Mouse (Mus musculus): ENCODE measurements at regions not wholly inside any gene's neighbourhood (a gene's known extent, or its start where the extent isn't known, plus 50 kb on each side); places are given as distances from the start of the nearest gene placed in this dataset.

DNA sequence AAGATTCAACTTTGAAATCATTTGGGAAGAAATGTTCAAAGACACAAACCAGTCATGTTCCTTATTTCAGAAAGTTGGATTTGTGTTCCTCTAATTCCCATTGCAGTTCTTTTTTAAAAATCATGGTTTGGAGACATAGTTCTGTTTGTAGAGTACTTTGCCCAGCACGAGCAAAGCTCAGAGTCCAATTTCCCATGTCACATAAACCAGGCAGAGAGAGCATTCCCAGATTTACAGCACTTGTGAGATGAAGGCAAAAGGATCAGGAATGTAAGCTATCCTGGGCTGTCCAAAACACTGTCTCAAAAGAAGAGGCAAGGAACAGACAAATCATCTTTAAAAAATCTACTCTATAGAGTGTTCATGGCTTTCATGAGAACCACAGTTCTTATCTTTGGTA is 303.3 kb upstream of the Robo2 start:
- no peak overlapping the region for H3K4me3 ChIP-seq (ENCODE audit: low read length)
- no peaks in the 10 kb centered on the region for H3K9me3 ChIP-seq (ENCODE audit: control insufficient read depth, low read length)
- H3K4me1 ChIP-seq (ENCODE audit: control insufficient read depth, insufficient read depth, low read length): no peaks in the 10 kb centered on the region
- no peak overlapping the region for H3K27ac ChIP-seq (ENCODE audit: low read length)
- no peaks in the 10 kb centered on the region for H3K36me3 ChIP-seq (ENCODE audit: control insufficient read depth, insufficient read depth, low read length)
- no peak overlapping the region for H3K9ac ChIP-seq (ENCODE audit: low read depth, low read length)
- H3K4me2 ChIP-seq (ENCODE audit: low read depth, low read length): no peak overlapping the region
- H3K27me3 ChIP-seq (replicated peaks; ENCODE audit: control insufficient read depth, insufficient read depth, low read length): no peaks in the 10 kb centered on the region
- ATAC-seq: peak; percentile 51; the same call in 1 of the 2 replicates
- WGBS: 20% methylated on average over 1 of the region's 1 CpGs

GRCm38 (mm10) chr16:74712515-74712914 is 300.9 kb upstream of the Robo2 start:
- ATAC-seq: no peak
- Histone ChIP-seq H3K4me3 (ENCODE audit: low read length) (no peak overlapping the region), H3K4me2 (ENCODE audit: low read depth, low read length) (no peak overlapping the region), H3K9me3 (ENCODE audit: control insufficient read depth, low read length) (no peaks in the 10 kb centered on the region), H3K36me3 (ENCODE audit: control insufficient read depth, insufficient read depth, low read length) (no peaks in the 10 kb centered on the region), H3K27me3 (replicated peaks; ENCODE audit: control insufficient read depth, insufficient read depth, low read length) (no peaks in the 10 kb centered on the region), H3K27ac (ENCODE audit: low read length) (no peak overlapping the region), H3K4me1 (ENCODE audit: control insufficient read depth, insufficient read depth, low read length) (no peaks in the 10 kb centered on the region), H3K9ac (ENCODE audit: low read depth, low read length) (no peak overlapping the region)
- WGBS: 55% methylated on average over 6 of the region's 6 CpGs

DNA sequence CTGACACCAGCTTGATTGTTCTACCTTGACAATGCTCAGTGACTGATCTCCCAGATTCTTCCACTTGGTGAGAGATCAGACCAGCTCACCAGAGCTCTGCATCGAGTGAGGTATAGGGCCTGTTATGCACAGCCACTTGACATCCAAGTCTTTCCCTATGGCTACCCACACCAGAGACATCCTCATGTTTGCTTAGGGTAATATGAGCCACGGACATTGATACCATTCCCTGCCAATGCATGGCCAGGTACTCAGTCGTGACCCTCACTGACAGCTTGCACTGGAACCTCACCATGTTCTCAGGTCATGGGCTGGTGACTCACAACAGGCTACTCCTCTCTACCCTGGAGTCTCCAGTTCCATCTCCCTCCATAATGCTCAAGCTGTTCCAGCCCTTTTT is 290.4 kb upstream of the Robo2 start:
- H3K27ac ChIP-seq (ENCODE audit: low read length): no peak overlapping the region
- H3K4me1 ChIP-seq (ENCODE audit: control insufficient read depth, insufficient read depth, low read length): no peaks in the 10 kb centered on the region
- no peaks in the 10 kb centered on the region for H3K36me3 ChIP-seq (ENCODE audit: control insufficient read depth, insufficient read depth, low read length)
- no peak for ATAC-seq
- no peaks in the 10 kb centered on the region for H3K9me3 ChIP-seq (ENCODE audit: control insufficient read depth, low read length)
- H3K4me3 ChIP-seq (ENCODE audit: low read length): no peak overlapping the region
- H3K4me2 ChIP-seq (ENCODE audit: low read depth, low read length): no peak overlapping the region
- WGBS: 78% methylated on average over 3 of the region's 3 CpGs
- no peak overlapping the region for H3K9ac ChIP-seq (ENCODE audit: low read depth, low read length)
- no peaks in the 10 kb centered on the region for H3K27me3 ChIP-seq (replicated peaks; ENCODE audit: control insufficient read depth, insufficient read depth, low read length)

GRCm38 (mm10) chr16:74683371-74683770 is 271.7 kb upstream of the Robo2 start:
- Histone ChIP-seq H3K9me3 (ENCODE audit: control insufficient read depth, low read length) (no peaks in the 10 kb centered on the region), H3K9ac (ENCODE audit: low read depth, low read length) (no peak overlapping the region), H3K36me3 (ENCODE audit: control insufficient read depth, insufficient read depth, low read length) (no peaks in the 10 kb centered on the region), H3K4me2 (ENCODE audit: low read depth, low read length) (no peak overlapping the region), H3K4me1 (ENCODE audit: control insufficient read depth, insufficient read depth, low read length) (no peaks in the 10 kb centered on the region), H3K27ac (ENCODE audit: low read length) (no peak overlapping the region), H3K4me3 (ENCODE audit: low read length) (no peak overlapping the region), H3K27me3 (replicated peaks; ENCODE audit: control insufficient read depth, insufficient read depth, low read length) (no peaks in the 10 kb centered on the region)
- no peak for ATAC-seq
- 29% methylated on average over 3 of the region's 3 CpGs for WGBS

GRCm38 (mm10) chr16:74675586-74675985 is 264.0 kb upstream of the Robo2 start:
- Histone ChIP-seq H3K27me3 (replicated peaks; ENCODE audit: control insufficient read depth, insufficient read depth, low read length) (no peaks in the 10 kb centered on the region), H3K27ac (ENCODE audit: low read length) (no peak overlapping the region), H3K9me3 (ENCODE audit: control insufficient read depth, low read length) (no peaks in the 10 kb centered on the region), H3K9ac (ENCODE audit: low read depth, low read length) (no peak overlapping the region), H3K36me3 (ENCODE audit: control insufficient read depth, insufficient read depth, low read length) (no peaks in the 10 kb centered on the region), H3K4me1 (ENCODE audit: control insufficient read depth, insufficient read depth, low read length) (no peaks in the 10 kb centered on the region), H3K4me3 (ENCODE audit: low read length) (no peak overlapping the region), H3K4me2 (ENCODE audit: low read depth, low read length) (no peak overlapping the region)
- ATAC-seq: no peak

GRCm38 (mm10) chr16:74671466-74671865 is 259.8 kb upstream of the Robo2 start:
- Histone ChIP-seq H3K9ac (ENCODE audit: low read depth, low read length) (no peak overlapping the region), H3K27ac (ENCODE audit: low read length) (no peak overlapping the region), H3K27me3 (replicated peaks; ENCODE audit: control insufficient read depth, insufficient read depth, low read length) (no peaks in the 10 kb centered on the region), H3K9me3 (ENCODE audit: control insufficient read depth, low read length) (no peaks in the 10 kb centered on the region), H3K36me3 (ENCODE audit: control insufficient read depth, insufficient read depth, low read length) (no peaks in the 10 kb centered on the region), H3K4me2 (ENCODE audit: low read depth, low read length) (no peak overlapping the region), H3K4me3 (ENCODE audit: low read length) (no peak overlapping the region), H3K4me1 (ENCODE audit: control insufficient read depth, insufficient read depth, low read length) (no peaks in the 10 kb centered on the region)
- 88% methylated on average over 3 of the region's 3 CpGs for WGBS
- no peak for ATAC-seq

DNA sequence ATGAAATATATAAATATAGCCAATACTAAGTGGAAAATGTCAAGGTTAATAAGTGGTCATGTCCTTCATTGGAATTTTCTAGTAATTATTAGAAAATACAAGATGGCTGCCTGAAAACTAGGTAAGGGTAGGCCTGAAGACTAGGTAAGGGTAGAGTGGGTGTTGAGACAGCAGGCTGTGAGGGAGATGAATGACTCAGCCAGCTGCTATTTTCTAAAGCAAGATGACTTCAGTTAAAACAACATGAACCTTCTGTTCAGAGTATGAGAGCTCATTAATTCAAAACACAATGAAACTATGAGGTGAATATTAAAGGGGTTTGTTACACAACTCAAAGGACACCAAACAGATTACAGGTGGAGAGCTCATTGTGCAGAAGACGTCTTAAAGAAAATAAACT is 252.7 kb upstream of the Robo2 start:
- WGBS: 58% methylated on average over 1 of the region's 1 CpGs
- no peak overlapping the region for H3K4me3 ChIP-seq (ENCODE audit: low read length)
- no peaks in the 10 kb centered on the region for H3K27me3 ChIP-seq (replicated peaks; ENCODE audit: control insufficient read depth, insufficient read depth, low read length)
- no peak overlapping the region for H3K27ac ChIP-seq (ENCODE audit: low read length)
- no peak overlapping the region for H3K9ac ChIP-seq (ENCODE audit: low read depth, low read length)
- H3K4me2 ChIP-seq (ENCODE audit: low read depth, low read length): no peak overlapping the region
- no peaks in the 10 kb centered on the region for H3K36me3 ChIP-seq (ENCODE audit: control insufficient read depth, insufficient read depth, low read length)
- no peaks in the 10 kb centered on the region for H3K9me3 ChIP-seq (ENCODE audit: control insufficient read depth, low read length)
- H3K4me1 ChIP-seq (ENCODE audit: control insufficient read depth, insufficient read depth, low read length): no peaks in the 10 kb centered on the region
- no peak for ATAC-seq

DNA sequence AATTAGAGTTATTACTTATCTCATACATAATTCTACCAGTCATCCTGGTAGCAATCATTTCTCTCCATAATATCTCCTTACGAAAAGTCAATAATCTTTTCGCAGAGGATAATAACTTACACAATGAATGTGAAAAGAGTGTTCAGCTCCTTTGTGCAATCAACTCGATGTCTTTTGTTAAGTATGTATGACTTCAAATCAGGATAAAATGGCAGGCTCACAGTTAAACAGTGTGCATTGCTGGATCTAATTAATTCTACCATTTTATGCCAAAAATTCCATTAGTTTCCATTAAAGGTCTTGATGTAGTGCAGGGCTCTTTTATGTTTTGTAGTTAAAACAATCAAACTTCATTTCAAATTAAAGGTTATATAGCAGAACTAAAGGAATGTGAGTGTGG is 239.6 kb upstream of the Robo2 start:
- Histone ChIP-seq H3K4me1 (ENCODE audit: control insufficient read depth, insufficient read depth, low read length) (no peaks in the 10 kb centered on the region), H3K9me3 (ENCODE audit: control insufficient read depth, low read length) (no peaks in the 10 kb centered on the region), H3K36me3 (ENCODE audit: control insufficient read depth, insufficient read depth, low read length) (no peaks in the 10 kb centered on the region), H3K4me2 (ENCODE audit: low read depth, low read length) (no peak overlapping the region), H3K27ac (ENCODE audit: low read length) (no peak overlapping the region), H3K27me3 (replicated peaks; ENCODE audit: control insufficient read depth, insufficient read depth, low read length) (no peaks in the 10 kb centered on the region), H3K4me3 (ENCODE audit: low read length) (no peak overlapping the region), H3K9ac (ENCODE audit: low read depth, low read length) (no peak overlapping the region)
- ATAC-seq: no peak
- 75% methylated on average over 3 of the region's 3 CpGs for WGBS

- no peaks in the 10 kb centered on the region for H3K27me3 ChIP-seq (replicated peaks; ENCODE audit: control insufficient read depth, insufficient read depth, low read length)
- ATAC-seq: no peak
These were observed 237.6 kb upstream of the Robo2 start for GRCm38 (mm10) chr16:74649207-74649606.

DNA sequence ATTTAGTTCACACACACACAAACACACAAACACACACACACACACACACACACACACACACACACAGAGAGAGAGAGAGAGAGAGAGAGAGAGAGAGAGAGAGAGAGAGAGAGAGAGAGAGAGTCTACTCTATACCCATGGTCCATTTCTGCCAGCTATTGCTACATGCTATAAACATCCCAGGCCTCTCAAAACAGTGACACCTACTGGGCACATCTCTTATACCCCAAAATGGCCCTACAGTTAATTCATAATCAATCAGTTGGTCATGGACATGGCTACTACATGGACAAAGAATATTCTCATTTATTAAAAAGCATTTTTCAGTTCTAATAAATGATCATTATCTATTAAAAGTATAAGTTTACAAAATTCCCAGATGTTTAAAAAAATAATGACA is 236.8 kb upstream of the Robo2 start:
- Histone ChIP-seq H3K27me3 (replicated peaks; ENCODE audit: control insufficient read depth, insufficient read depth, low read length) (no peaks in the 10 kb centered on the region), H3K4me2 (ENCODE audit: low read depth, low read length) (no peak overlapping the region), H3K9ac (ENCODE audit: low read depth, low read length) (no peak overlapping the region), H3K27ac (ENCODE audit: low read length) (no peak overlapping the region), H3K36me3 (ENCODE audit: control insufficient read depth, insufficient read depth, low read length) (no peaks in the 10 kb centered on the region), H3K4me3 (ENCODE audit: low read length) (no peak overlapping the region), H3K9me3 (ENCODE audit: control insufficient read depth, low read length) (no peaks in the 10 kb centered on the region), H3K4me1 (ENCODE audit: control insufficient read depth, insufficient read depth, low read length) (no peaks in the 10 kb centered on the region)
- ATAC-seq: no peak

More at GRCm38 (mm10) chr16:74649207-74649606, 237.6 kb upstream of the Robo2 start:
- Histone ChIP-seq H3K9ac (ENCODE audit: low read depth, low read length) (no peak overlapping the region), H3K4me3 (ENCODE audit: low read length) (no peak overlapping the region), H3K4me1 (ENCODE audit: control insufficient read depth, insufficient read depth, low read length) (no peaks in the 10 kb centered on the region), H3K9me3 (ENCODE audit: control insufficient read depth, low read length) (no peaks in the 10 kb centered on the region), H3K27ac (ENCODE audit: low read length) (no peak overlapping the region), H3K36me3 (ENCODE audit: control insufficient read depth, insufficient read depth, low read length) (no peaks in the 10 kb centered on the region), H3K4me2 (ENCODE audit: low read depth, low read length) (no peak overlapping the region)
- 69% methylated on average over 2 of the region's 2 CpGs for WGBS

Measured in intestine, embryonic 16.5 days (tissue).